Mouse (Mus musculus) liver, embryonic 12.5 days (tissue): ENCODE data around the gene Ulk4. TPM values are rescaled to one million over a fixed set of nuclear protein-coding genes. Genes with fewer than 3 reads are reported as not detected.

Experiments
- ATAC-seq: fragments of 200-750 bp; cut with Nextera tagmentation; 2 replicates; pipeline ENCODE4 v1.8.0; 2017; ENCODE audit warnings: moderate number of reproducible peaks, mild to moderate bottlenecking, moderate library complexity
- H3K27ac ChIP-seq: fragments of 300-500 bp; sonication (generic); 2 replicates; pipeline ENCODE4 v1.5.1; 2016; ENCODE audit warnings: mild to moderate bottlenecking
- H3K27me3 ChIP-seq: fragments of 300-500 bp; sonication (generic); replicated peaks from 2 replicates; pipeline ENCODE4 v1.6.1; 2016; ENCODE audit warnings: mild to moderate bottlenecking, moderate library complexity
- H3K36me3 ChIP-seq: fragments of 300-500 bp; sonication (generic); 2 replicates; pipeline ENCODE4 v1.6.1; 2016; ENCODE audit warnings: mild to moderate bottlenecking, moderate library complexity
- H3K4me1 ChIP-seq: fragments of 300-500 bp; sonication (generic); 2 replicates; pipeline ENCODE4 v1.6.1; 2016
- H3K4me2 ChIP-seq: fragments of 300-500 bp; sonication (generic); 2 replicates; pipeline ENCODE4 v1.6.1; 2016; ENCODE audit warnings: mild to moderate bottlenecking, moderate library complexity
- H3K4me3 ChIP-seq: fragments of 300-500 bp; sonication (generic); 2 replicates; pipeline ENCODE4 v1.5.1; 2016; ENCODE audit warnings: mild to moderate bottlenecking, moderate library complexity
- H3K9ac ChIP-seq: fragments of 300-500 bp; sonication (generic); 2 replicates; pipeline ENCODE4 v1.6.1; 2016; ENCODE audit warnings: mild to moderate bottlenecking, moderate library complexity
- H3K9me3 ChIP-seq: fragments of 300-500 bp; sonication (generic); replicated peaks from 2 replicates; pipeline ENCODE4 v1.6.1; 2016; ENCODE audit warnings: mild to moderate bottlenecking, moderate library complexity
- WGBS: fragments of 180-500 bp; shearing (Covaris S2); methylation state at CpG from one replicate; pipeline ENCODE4 v1.1.7; 2016; ENCODE audit not compliant: insufficient replicate concordance; 5-methylcytosine and 5-hydroxymethylcytosine counted together
- polyA plus RNA-seq: library from polyadenylated mRNA; unstranded; fragments of >200 nt; fragmentation: Nextera tagmentation; extraction: Ambion mirVana; gene quantifications from 2 replicates; pipeline ENCODE4 v1.2.1, GENCODE M21; 2016

Ulk4 gene
- polyA plus RNA-seq, 1 experiment from 2014 or later, result 52.6 TPM

GRCm38 (mm10) chr9:121112131-121112530 lies 164.9 kb downstream of the Ulk4 start:
- Histone ChIP-seq H3K36me3 (no peaks in the 10 kb centered on the region), H3K9me3 (no peaks in the 10 kb centered on the region), H3K27me3 (no peaks in the 10 kb centered on the region; the same call in 1 of the 2 replicates), H3K4me2 (no peak overlapping the region), H3K4me3 (no peak overlapping the region), H3K4me1 (no peaks in the 10 kb centered on the region), H3K9ac (no peak overlapping the region), H3K27ac (no peak overlapping the region)
- no peak for ATAC-seq
- 48% methylated on average over 1 of the region's 1 CpGs for WGBS

- Histone ChIP-seq H3K27ac (no peak overlapping the region), H3K27me3 (no peaks in the 10 kb centered on the region; the same call in 1 of the 2 replicates), H3K9ac (no peak overlapping the region), H3K4me3 (no peak overlapping the region), H3K9me3 (no peaks in the 10 kb centered on the region), H3K36me3 (no peaks in the 10 kb centered on the region), H3K4me1 (no peaks in the 10 kb centered on the region), H3K4me2 (no peak overlapping the region)
- WGBS, result 14% methylated on average over 10 of the region's 10 CpGs
- no peak for ATAC-seq
Measured at GRCm38 (mm10) chr9:121108110-121108509, 168.9 kb downstream of the Ulk4 start.

- Histone ChIP-seq H3K27me3 (no peaks in the 10 kb centered on the region; the same call in 1 of the 2 replicates), H3K9me3 (no peaks in the 10 kb centered on the region), H3K4me2 (no peak overlapping the region), H3K27ac (no peak overlapping the region), H3K9ac (no peak overlapping the region), H3K36me3 (no peaks in the 10 kb centered on the region), H3K4me1 (no peaks in the 10 kb centered on the region), H3K4me3 (no peak overlapping the region)
- ATAC-seq, result no peak
- WGBS, result 46% methylated on average over 5 of the region's 5 CpGs
Measured at GRCm38 (mm10) chr9:121107643-121108042, 169.4 kb downstream of the Ulk4 start.

- Histone ChIP-seq H3K9me3 (no peaks in the 10 kb centered on the region), H3K4me1 (no peaks in the 10 kb centered on the region), H3K27ac (no peak overlapping the region), H3K36me3 (no peaks in the 10 kb centered on the region), H3K27me3 (no peaks in the 10 kb centered on the region; the same call in 1 of the 2 replicates), H3K4me2 (no peak overlapping the region), H3K4me3 (no peak overlapping the region), H3K9ac (no peak overlapping the region)
- no peak for ATAC-seq
- WGBS, result 39% methylated on average over 11 of the region's 11 CpGs
Measured at GRCm38 (mm10) chr9:121107101-121107500, 169.9 kb downstream of the Ulk4 start.

GRCm38 (mm10) chr9:121101516-121101915 lies 175.5 kb downstream of the Ulk4 start:
- no peak overlapping the region for H3K4me3 ChIP-seq
- no peak for ATAC-seq
- WGBS, result 72% methylated on average over 10 of the region's 10 CpGs
- no peaks in the 10 kb centered on the region for H3K27me3 ChIP-seq
- no peak overlapping the region for H3K9ac ChIP-seq
- H3K36me3 ChIP-seq, result no peaks in the 10 kb centered on the region
- H3K4me1 ChIP-seq, result no peaks in the 10 kb centered on the region
- no peaks in the 10 kb centered on the region for H3K9me3 ChIP-seq
- no peak overlapping the region for H3K4me2 ChIP-seq
- no peak overlapping the region for H3K27ac ChIP-seq

GRCm38 (mm10) chr9:121099453-121099852 lies 177.5 kb downstream of the Ulk4 start:
- no peak overlapping the region for H3K27ac ChIP-seq
- WGBS, result 71% methylated on average over 10 of the region's 10 CpGs
- no peak for ATAC-seq

GRCm38 (mm10) chr9:121093760-121094159 lies 183.2 kb downstream of the Ulk4 start:
- Histone ChIP-seq H3K27me3 (no peaks in the 10 kb centered on the region), H3K9ac (no peak overlapping the region), H3K4me1 (no peaks in the 10 kb centered on the region), H3K9me3 (0 out of 2 replicates have a peak, but pooled peaks cover 5% of the 10 kb centered on the region), H3K4me3 (no peak overlapping the region), H3K27ac (no peak overlapping the region), H3K36me3 (no peaks in the 10 kb centered on the region), H3K4me2 (no peak overlapping the region)
- no peak for ATAC-seq
- WGBS, result 74% methylated on average over 7 of the region's 7 CpGs

More at GRCm38 (mm10) chr9:121099453-121099852, 177.5 kb downstream of the Ulk4 start:
- H3K4me3 ChIP-seq, result no peak overlapping the region
- no peaks in the 10 kb centered on the region for H3K27me3 ChIP-seq
- H3K4me2 ChIP-seq, result no peak overlapping the region
- H3K4me1 ChIP-seq, result no peaks in the 10 kb centered on the region
- 0 out of 2 replicates have a peak, but pooled peaks cover 5% of the 10 kb centered on the region for H3K9me3 ChIP-seq
- H3K36me3 ChIP-seq, result no peaks in the 10 kb centered on the region
- H3K9ac ChIP-seq, result no peak overlapping the region

- Histone ChIP-seq H3K4me1 (no peaks in the 10 kb centered on the region), H3K4me3 (no peak overlapping the region), H3K27ac (no peak overlapping the region), H3K4me2 (no peak overlapping the region), H3K9me3 (0 out of 2 replicates have a peak, but pooled peaks cover 5% of the 10 kb centered on the region), H3K9ac (no peak overlapping the region), H3K27me3 (no peaks in the 10 kb centered on the region), H3K36me3 (no peaks in the 10 kb centered on the region)
- ATAC-seq, result no peak
- WGBS, result 65% methylated on average over 5 of the region's 5 CpGs
Measured at GRCm38 (mm10) chr9:121092568-121092967, 184.4 kb downstream of the Ulk4 start.

- Histone ChIP-seq H3K4me1 (no peaks in the 10 kb centered on the region), H3K4me2 (no peak overlapping the region), H3K27me3 (no peaks in the 10 kb centered on the region), H3K4me3 (no peak overlapping the region), H3K36me3 (no peaks in the 10 kb centered on the region), H3K9ac (no peak overlapping the region), H3K9me3 (0 out of 2 replicates have a peak, but pooled peaks cover 5% of the 10 kb centered on the region), H3K27ac (no peak overlapping the region)
- WGBS, result 75% methylated on average over 10 of the region's 10 CpGs
- ATAC-seq, result no peak
Measured at GRCm38 (mm10) chr9:121091016-121091735, 185.8 kb downstream of the Ulk4 start.

- no peak for ATAC-seq
- no peak overlapping the region for H3K4me3 ChIP-seq
- 74% methylated on average over 8 of the region's 8 CpGs for WGBS
Measured at GRCm38 (mm10) chr9:121087661-121088060, 189.3 kb downstream of the Ulk4 start.

GRCm38 (mm10) chr9:121084191-121084590 lies 192.8 kb downstream of the Ulk4 start:
- Histone ChIP-seq H3K27me3 (no peaks in the 10 kb centered on the region), H3K9ac (no peak overlapping the region), H3K9me3 (no peaks in the 10 kb centered on the region), H3K27ac (no peak overlapping the region), H3K36me3 (no peaks in the 10 kb centered on the region), H3K4me1 (no peaks in the 10 kb centered on the region), H3K4me3 (no peak overlapping the region), H3K4me2 (no peak overlapping the region)
- 75% methylated on average over 4 of the region's 4 CpGs for WGBS
- no peak for ATAC-seq

More at GRCm38 (mm10) chr9:121087661-121088060, 189.3 kb downstream of the Ulk4 start:
- Histone ChIP-seq H3K4me2 (no peak overlapping the region), H3K36me3 (no peaks in the 10 kb centered on the region), H3K27ac (no peak overlapping the region), H3K27me3 (no peaks in the 10 kb centered on the region), H3K4me1 (no peaks in the 10 kb centered on the region), H3K9ac (no peak overlapping the region), H3K9me3 (no peaks in the 10 kb centered on the region)

- H3K27ac ChIP-seq, result no peak overlapping the region
- no peak for ATAC-seq
- 70% methylated on average over 3 of the region's 3 CpGs for WGBS
- no peaks in the 10 kb centered on the region for H3K27me3 ChIP-seq
- H3K9me3 ChIP-seq, result no peaks in the 10 kb centered on the region
- no peaks in the 10 kb centered on the region for H3K36me3 ChIP-seq
- no peak overlapping the region for H3K4me2 ChIP-seq
- H3K4me3 ChIP-seq, result no peak overlapping the region
- no peaks in the 10 kb centered on the region for H3K4me1 ChIP-seq
- H3K9ac ChIP-seq, result no peak overlapping the region
Measured at GRCm38 (mm10) chr9:121080834-121081233, 196.2 kb downstream of the Ulk4 start.
